Mouse (Mus musculus): ENCODE results near the gene Olfr1393. TPM values are rescaled to one million over a fixed set of nuclear protein-coding genes. Genes with fewer than 3 reads are reported as not detected.

The Olfr1393 gene
- polyA plus RNA-seq, 1 experiment = not detected

DNA sequence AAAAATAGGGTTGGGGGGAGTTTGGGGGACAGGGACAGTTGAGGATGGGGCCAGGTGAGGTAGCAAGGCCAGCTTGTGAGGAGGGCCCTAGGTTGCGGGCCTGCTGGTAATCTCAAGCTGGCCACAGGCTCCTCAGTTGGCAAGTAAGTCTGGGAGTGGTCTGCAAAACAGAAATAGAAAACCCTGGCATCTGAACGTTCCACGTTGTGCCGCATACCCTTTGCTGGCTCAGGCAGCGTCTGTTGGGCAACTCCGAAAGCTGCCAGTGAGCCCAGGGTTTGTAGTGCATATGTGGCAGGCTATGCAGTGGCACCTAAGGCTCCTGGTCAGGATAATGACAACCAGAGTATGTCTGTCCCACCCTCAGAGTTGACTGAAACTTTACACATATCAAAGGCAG lies 15.0 kb upstream of the Olfr1393 start:
- Histone ChIP-seq H3K27ac (ENCODE audit: insufficient read depth, low read length) (no peak overlapping the region), H3K36me3 (ENCODE audit: control insufficient read depth, insufficient read depth, low read length, poor library complexity, severe bottlenecking) (no peaks in the 10 kb centered on the region), H3K9ac (ENCODE audit: low read depth, poor library complexity, severe bottlenecking) (no peak overlapping the region), H3K9me3 (replicated peaks; ENCODE audit: control insufficient read depth, insufficient read depth, low read length, poor library complexity, severe bottlenecking) (no peaks in the 10 kb centered on the region), H3K27me3 (ENCODE audit: control insufficient read depth, insufficient read depth, low read length, poor library complexity, severe bottlenecking) (no peaks in the 10 kb centered on the region), H3K4me3 (ENCODE audit: low read depth, low read length) (no peak overlapping the region), H3K4me1 (ENCODE audit: control insufficient read depth, insufficient read depth, low read length) (no peaks in the 10 kb centered on the region)
- TF ChIP-seq POLR2A (IDR thresholded peaks at IDR 0.05; ENCODE audit: insufficient read depth, low read length) (no peak), EP300 (IDR thresholded peaks at IDR 0.05; ENCODE audit: insufficient read depth, low read depth, low read length) (no peak), CTCF (IDR thresholded peaks at IDR 0.05; ENCODE audit: low read depth, low read length) (no peak)

DNA sequence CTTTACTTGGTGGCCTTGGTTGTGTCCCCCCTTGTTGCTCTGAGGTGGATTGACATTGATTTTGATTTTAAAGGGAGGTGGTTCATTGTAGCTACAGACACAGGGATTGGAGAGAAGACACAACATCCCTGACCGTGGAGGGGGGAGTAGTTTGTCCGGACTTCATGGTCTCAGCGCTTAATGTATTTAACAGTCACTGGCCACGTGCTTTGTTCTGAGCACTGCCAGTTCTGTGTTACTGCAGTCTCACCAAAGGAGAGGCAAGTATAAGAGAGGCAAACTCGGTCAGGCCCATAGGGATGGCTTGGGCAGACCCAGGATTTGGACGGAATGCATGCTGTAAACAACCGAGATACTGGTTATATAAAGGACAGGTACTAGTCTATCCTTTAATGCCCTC lies 14.0 kb upstream of the Olfr1393 start:
- no peak overlapping the region for H3K4me3 ChIP-seq (ENCODE audit: low read depth, low read length)
- no peak for TF ChIP-seq CTCF (IDR thresholded peaks at IDR 0.05; ENCODE audit: low read depth, low read length)
- no peaks in the 10 kb centered on the region for H3K36me3 ChIP-seq (ENCODE audit: control insufficient read depth, insufficient read depth, low read length, poor library complexity, severe bottlenecking)
- H3K4me1 ChIP-seq (ENCODE audit: control insufficient read depth, insufficient read depth, low read length) = no peaks in the 10 kb centered on the region
- H3K27ac ChIP-seq (ENCODE audit: insufficient read depth, low read length) = no peak overlapping the region
- no peaks in the 10 kb centered on the region for H3K27me3 ChIP-seq (ENCODE audit: control insufficient read depth, insufficient read depth, low read length, poor library complexity, severe bottlenecking)
- no peaks in the 10 kb centered on the region for H3K9me3 ChIP-seq (replicated peaks; ENCODE audit: control insufficient read depth, insufficient read depth, low read length, poor library complexity, severe bottlenecking)
- no peak overlapping the region for H3K9ac ChIP-seq (ENCODE audit: low read depth, poor library complexity, severe bottlenecking)

DNA sequence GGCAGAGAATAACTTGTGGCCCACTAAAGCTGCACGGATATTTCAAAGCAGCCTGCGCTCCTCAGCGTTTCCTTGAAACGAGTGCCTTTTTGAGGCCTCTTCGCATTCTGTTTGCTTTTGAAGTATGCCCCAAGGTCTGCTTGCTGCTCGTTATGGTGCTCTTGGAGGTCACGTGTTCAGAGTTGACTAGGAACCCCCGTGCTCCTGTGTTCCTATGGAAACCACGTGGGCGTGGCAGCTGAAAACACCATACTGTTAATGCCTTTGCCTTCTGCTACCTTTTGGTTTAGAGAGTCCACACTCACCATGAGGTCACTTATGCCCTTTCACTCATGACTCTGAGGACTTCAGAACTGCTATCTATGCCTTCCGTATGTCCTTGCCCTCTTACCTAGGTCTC lies 13.5 kb upstream of the Olfr1393 start:
- TF ChIP-seq EP300 (IDR thresholded peaks at IDR 0.05; ENCODE audit: insufficient read depth, low read depth, low read length) (no peak), CTCF (IDR thresholded peaks at IDR 0.05; ENCODE audit: low read depth, low read length) (no peak), POLR2A (IDR thresholded peaks at IDR 0.05; ENCODE audit: insufficient read depth, low read length) (no peak)
- H3K4me3 ChIP-seq (ENCODE audit: low read depth, low read length) = no peak overlapping the region
- no peak overlapping the region for H3K9ac ChIP-seq (ENCODE audit: low read depth, poor library complexity, severe bottlenecking)
- no peaks in the 10 kb centered on the region for H3K36me3 ChIP-seq (ENCODE audit: control insufficient read depth, insufficient read depth, low read length, poor library complexity, severe bottlenecking)
- H3K27me3 ChIP-seq (ENCODE audit: control insufficient read depth, insufficient read depth, low read length, poor library complexity, severe bottlenecking) = no peaks in the 10 kb centered on the region
- H3K4me1 ChIP-seq (ENCODE audit: control insufficient read depth, insufficient read depth, low read length) = no peaks in the 10 kb centered on the region
- H3K27ac ChIP-seq (ENCODE audit: insufficient read depth, low read length) = no peak overlapping the region
- no peaks in the 10 kb centered on the region for H3K9me3 ChIP-seq (replicated peaks; ENCODE audit: control insufficient read depth, insufficient read depth, low read length, poor library complexity, severe bottlenecking)

DNA sequence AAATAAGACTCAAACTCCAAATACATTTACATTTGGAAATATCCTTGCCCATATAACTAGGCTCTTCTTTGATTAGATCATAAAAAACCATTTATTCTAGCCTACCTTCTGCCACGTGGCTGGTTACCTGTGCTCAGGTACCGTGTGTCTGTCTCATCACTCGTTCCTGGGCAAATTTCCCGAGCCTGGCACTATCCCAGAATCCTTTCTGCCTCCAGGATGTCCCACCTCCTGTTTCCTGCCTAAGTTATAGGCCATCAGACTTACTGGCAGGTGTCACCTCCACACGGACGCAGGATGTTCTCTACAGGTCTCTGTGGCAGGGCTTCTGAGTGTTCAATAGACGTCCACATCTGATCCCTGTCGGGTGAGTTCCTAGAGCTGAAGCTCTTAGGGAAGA lies 13.0 kb upstream of the Olfr1393 start:
- H3K9ac ChIP-seq (ENCODE audit: low read depth, poor library complexity, severe bottlenecking) = no peak overlapping the region
- no peaks in the 10 kb centered on the region for H3K9me3 ChIP-seq (replicated peaks; ENCODE audit: control insufficient read depth, insufficient read depth, low read length, poor library complexity, severe bottlenecking)
- no peaks in the 10 kb centered on the region for H3K4me1 ChIP-seq (ENCODE audit: control insufficient read depth, insufficient read depth, low read length)
- no peaks in the 10 kb centered on the region for H3K36me3 ChIP-seq (ENCODE audit: control insufficient read depth, insufficient read depth, low read length, poor library complexity, severe bottlenecking)
- TF ChIP-seq EP300 (IDR thresholded peaks at IDR 0.05; ENCODE audit: insufficient read depth, low read depth, low read length) (no peak), CTCF (IDR thresholded peaks at IDR 0.05; ENCODE audit: low read depth, low read length) (no peak), POLR2A (IDR thresholded peaks at IDR 0.05; ENCODE audit: insufficient read depth, low read length) (no peak)
- no peaks in the 10 kb centered on the region for H3K27me3 ChIP-seq (ENCODE audit: control insufficient read depth, insufficient read depth, low read length, poor library complexity, severe bottlenecking)
- no peak overlapping the region for H3K4me3 ChIP-seq (ENCODE audit: low read depth, low read length)
- no peak overlapping the region for H3K27ac ChIP-seq (ENCODE audit: insufficient read depth, low read length)

DNA sequence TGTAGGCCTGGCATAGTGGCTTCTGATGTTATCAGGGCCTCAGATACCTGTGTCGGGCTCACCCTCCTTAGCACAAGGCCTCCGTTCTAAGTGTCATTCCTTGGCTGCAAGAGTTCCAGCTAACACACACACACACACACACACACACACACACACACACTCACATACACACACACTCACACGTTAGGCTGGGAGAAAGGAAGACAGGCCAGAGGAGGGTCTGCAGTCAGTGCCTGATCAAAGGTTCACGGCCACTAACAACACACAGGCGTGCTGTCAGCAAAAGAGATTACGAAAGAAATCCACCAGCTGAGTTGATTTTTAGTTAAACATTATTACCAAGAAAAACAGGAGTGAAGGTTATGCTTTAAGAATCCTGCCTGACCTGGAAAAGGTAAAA lies 11.4 kb upstream of the Olfr1393 start:
- no peak overlapping the region for H3K9ac ChIP-seq (ENCODE audit: low read depth, poor library complexity, severe bottlenecking)
- H3K4me3 ChIP-seq (ENCODE audit: low read depth, low read length) = no peak overlapping the region
- no peaks in the 10 kb centered on the region for H3K9me3 ChIP-seq (replicated peaks; ENCODE audit: control insufficient read depth, insufficient read depth, low read length, poor library complexity, severe bottlenecking)
- no peaks in the 10 kb centered on the region for H3K36me3 ChIP-seq (ENCODE audit: control insufficient read depth, insufficient read depth, low read length, poor library complexity, severe bottlenecking)
- no peak for TF ChIP-seq EP300 (IDR thresholded peaks at IDR 0.05; ENCODE audit: insufficient read depth, low read depth, low read length)
- TF ChIP-seq CTCF (IDR thresholded peaks at IDR 0.05; ENCODE audit: low read depth, low read length) = no peak
- no peak for TF ChIP-seq POLR2A (IDR thresholded peaks at IDR 0.05; ENCODE audit: insufficient read depth, low read length)
- H3K27me3 ChIP-seq (ENCODE audit: control insufficient read depth, insufficient read depth, low read length, poor library complexity, severe bottlenecking) = no peaks in the 10 kb centered on the region
- no peaks in the 10 kb centered on the region for H3K4me1 ChIP-seq (ENCODE audit: control insufficient read depth, insufficient read depth, low read length)
- no peak overlapping the region for H3K27ac ChIP-seq (ENCODE audit: insufficient read depth, low read length)

DNA sequence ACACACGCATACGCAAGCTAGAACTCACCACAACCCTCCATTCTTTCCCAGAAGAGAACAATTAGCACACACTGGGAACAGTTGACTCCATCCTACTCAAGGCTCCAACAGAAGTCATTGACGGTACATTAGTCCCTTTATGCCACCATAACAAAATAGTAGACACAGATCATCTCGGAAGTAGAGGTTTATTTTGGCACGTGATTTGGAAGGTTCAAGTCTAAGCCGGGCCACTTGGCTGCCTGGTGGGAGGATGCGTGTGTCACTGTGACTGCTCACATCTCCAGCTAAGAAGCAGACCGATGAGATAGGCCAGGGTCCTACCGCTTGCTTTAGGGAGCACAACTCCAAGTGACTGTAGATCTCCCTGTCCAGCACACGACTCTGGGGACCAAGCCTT lies 10.8 kb upstream of the Olfr1393 start:
- Histone ChIP-seq H3K27ac (ENCODE audit: insufficient read depth, low read length) (no peak overlapping the region), H3K27me3 (ENCODE audit: control insufficient read depth, insufficient read depth, low read length, poor library complexity, severe bottlenecking) (no peaks in the 10 kb centered on the region; the same call in 1 of the 2 replicates), H3K9me3 (replicated peaks; ENCODE audit: control insufficient read depth, insufficient read depth, low read length, poor library complexity, severe bottlenecking) (no peaks in the 10 kb centered on the region), H3K4me3 (ENCODE audit: low read depth, low read length) (no peak overlapping the region), H3K9ac (ENCODE audit: low read depth, poor library complexity, severe bottlenecking) (no peak overlapping the region), H3K36me3 (ENCODE audit: control insufficient read depth, insufficient read depth, low read length, poor library complexity, severe bottlenecking) (no peaks in the 10 kb centered on the region), H3K4me1 (ENCODE audit: control insufficient read depth, insufficient read depth, low read length) (no peaks in the 10 kb centered on the region)
- TF ChIP-seq CTCF (IDR thresholded peaks at IDR 0.05; ENCODE audit: low read depth, low read length) (no peak), EP300 (IDR thresholded peaks at IDR 0.05; ENCODE audit: insufficient read depth, low read depth, low read length) (no peak), POLR2A (IDR thresholded peaks at IDR 0.05; ENCODE audit: insufficient read depth, low read length) (no peak)
